Mouse (Mus musculus) spleen, adult 2 months (tissue): ENCODE results near the gene Cct6b. TPM values are rescaled to one million over a fixed set of nuclear protein-coding genes. Genes with fewer than 3 reads are reported as not detected.

Experiments used
- DNase-seq, 2 experiments: peaks; one replicate each; pipeline versions ENCODE4 v3.0.0 to v3.0.0-alpha.2; 2012 to 2021; ENCODE audit warnings: low spot score in 2 of 2, low read depth in 1 of 2
- H3K27ac ChIP-seq: fragments of 200-500 bp; 2 replicates; pipeline ENCODE4 v1.5.1; 2012; ENCODE audit warnings: low read length, inconsistent platforms; ENCODE audit not compliant: insufficient read depth
- H3K27me3 ChIP-seq: fragments of 200-500 bp; 2 replicates; pipeline ENCODE4 v1.6.1; 2012; ENCODE audit warnings: mild to moderate bottlenecking, moderate library complexity, low read length, inconsistent platforms; ENCODE audit not compliant: control insufficient read depth, insufficient read depth
- H3K36me3 ChIP-seq: fragments of 200-500 bp; 2 replicates; pipeline ENCODE4 v1.6.1; 2012; ENCODE audit warnings: mild to moderate bottlenecking, low read length, inconsistent platforms; ENCODE audit not compliant: control insufficient read depth, insufficient read depth
- H3K4me1 ChIP-seq: fragments of 200-500 bp; 2 replicates; pipeline ENCODE4 v1.6.1; 2011; ENCODE audit warnings: inconsistent platforms; ENCODE audit not compliant: control insufficient read depth, insufficient read depth, insufficient read length
- H3K4me3 ChIP-seq: fragments of 200-500 bp; 2 replicates; pipeline ENCODE4 v1.5.1; 2011; ENCODE audit warnings: mild to moderate bottlenecking, inconsistent platforms; ENCODE audit not compliant: insufficient read depth, insufficient read length; ENCODE audit errors: extremely low read depth
- CTCF ChIP-seq: fragments of 200-500 bp; IDR thresholded peaks from 2 replicates; pipeline ENCODE4 v1.5.1; 2011; ENCODE audit warnings: mild to moderate bottlenecking, inconsistent platforms; ENCODE audit not compliant: insufficient read depth, insufficient read length, insufficient replicate concordance; ENCODE audit errors: extremely low read depth
- POLR2A ChIP-seq: fragments of 200-500 bp; IDR thresholded peaks from 2 replicates; pipeline ENCODE4 v1.6.1; 2011; ENCODE audit warnings: low read depth, low read length, inconsistent platforms
- WGBS: fragments of 180-500 bp; shearing (Covaris S2); methylation state at CpG from one replicate; pipeline ENCODE4 v1.1.7; 2018; 5-methylcytosine and 5-hydroxymethylcytosine counted together
- polyA plus RNA-seq: library from polyadenylated mRNA; depleted of rRNA; stranded (reverse); fragments of >200 nt; gene quantifications from 2 replicates; pipeline ENCODE4 v1.2.3, GENCODE M21; 2012

The Cct6b gene
- polyA plus RNA-seq, 1 experiment = 0.09 TPM

- TF ChIP-seq CTCF = no peak
- TF ChIP-seq POLR2A = peak; percentile 55
- no peaks in the 10 kb centered on the region for H3K27me3 ChIP-seq
- under 1% methylated on average over 64 of the region's 90 CpGs for WGBS
- peak within 1 kb of the TSS; percentile 97 for H3K27ac ChIP-seq
- H3K4me3 ChIP-seq = peak within 1 kb of the TSS; percentile 99
- peak; percentile 82 to 93 for DNase-seq
- peaks cover 2% of the 10 kb centered on the region; the same call in 1 of the 2 replicates for H3K36me3 ChIP-seq
- H3K4me1 ChIP-seq = peaks cover 5% of the 10 kb centered on the region; the same call in 1 of the 2 replicates
These were observed 17.1 kb upstream of the Cct6b start, which contains the start of gene Lig3 for GRCm38 (mm10) chr11:82780983-82781903. Gene Lig3, plus strand, starts transcription at chr11:82781108.

GRCm38 (mm10) chr11:82780134-82780533 lies 16.0 kb upstream of the Cct6b start:
- no peak for DNase-seq
- no peak overlapping the region for H3K27ac ChIP-seq
- TF ChIP-seq POLR2A (no peak), CTCF (no peak)
- 37% methylated on average over 5 of the region's 5 CpGs for WGBS
- no peaks in the 10 kb centered on the region for H3K27me3 ChIP-seq
- H3K36me3 ChIP-seq = peaks cover 2% of the 10 kb centered on the region; the same call in 1 of the 2 replicates
- H3K4me1 ChIP-seq = peaks cover 5% of the 10 kb centered on the region; the same call in 1 of the 2 replicates
- no peak overlapping the region; the same call in 1 of the 2 replicates for H3K4me3 ChIP-seq

GRCm38 (mm10) chr11:82764438-82764924 lies 360 bp upstream of the Cct6b start:
- Histone ChIP-seq H3K27me3 (no peaks in the 10 kb centered on the region), H3K36me3 (peaks cover 3% of the 10 kb centered on the region), H3K4me1 (no peaks in the 10 kb centered on the region; the same call in 1 of the 2 replicates), H3K4me3 (peak overlapping the region; percentile 87), H3K27ac (peak overlapping the region; percentile 60)
- WGBS = under 1% methylated on average over 28 of the region's 28 CpGs
- TF ChIP-seq POLR2A = no peak
- TF ChIP-seq CTCF = no peak
- no peak for DNase-seq

GRCm38 (mm10) chr11:82763261-82763660 lies 860 bp downstream of the Cct6b start:
- no peaks in the 10 kb centered on the region; the same call in 1 of the 2 replicates for H3K4me1 ChIP-seq
- 8% methylated on average over 4 of the region's 4 CpGs for WGBS

GRCm38 (mm10) chr11:82762286-82762829 lies 1.8 kb downstream of the Cct6b start:
- Histone ChIP-seq H3K4me1 (no peaks in the 10 kb centered on the region; the same call in 1 of the 2 replicates), H3K36me3 (no peaks in the 10 kb centered on the region), H3K4me3 (no peak overlapping the region), H3K27me3 (no peaks in the 10 kb centered on the region), H3K27ac (no peak overlapping the region)
- TF ChIP-seq POLR2A (no peak), CTCF (no peak)
- no peak for DNase-seq
- WGBS = 90% methylated on average over 6 of the region's 6 CpGs

More at GRCm38 (mm10) chr11:82763261-82763660, 860 bp downstream of the Cct6b start:
- no peak for TF ChIP-seq CTCF
- no peak for TF ChIP-seq POLR2A
- DNase-seq = no peak
- H3K27ac ChIP-seq = no peak overlapping the region
- no peaks in the 10 kb centered on the region for H3K27me3 ChIP-seq
- H3K4me3 ChIP-seq = 0 out of 2 replicates have a peak overlapping the region, but pooled peaks have one; percentile 87
- H3K36me3 ChIP-seq = no peaks in the 10 kb centered on the region

GRCm38 (mm10) chr11:82755919-82756318 lies 8.2 kb downstream of the Cct6b start:
- Histone ChIP-seq H3K27ac (no peak overlapping the region), H3K36me3 (no peaks in the 10 kb centered on the region), H3K4me3 (no peak overlapping the region), H3K27me3 (no peaks in the 10 kb centered on the region), H3K4me1 (no peaks in the 10 kb centered on the region)
- TF ChIP-seq CTCF (no peak), POLR2A (no peak)
- no peak for DNase-seq
- 79% methylated on average over 1 of the region's 1 CpGs for WGBS
